ENCODE assay signal across 9 mouse cellular contexts in genomic region chr6:145793109-145793593, GRCm38 (mm10). TPM values are rescaled to one million over a fixed set of nuclear protein-coding genes. Genes with fewer than 3 reads are reported as not detected.
DNase-seq lines count a peak whose midpoint lies in the region; ATAC-seq lines count a peak whose summit lies in the region.
"Had no signal": no experiment of that assay in that cellular context is flagged by ENCODE, and none has a peak within 500 bp of the region (broad histone marks: within the 10 kb centered on the region; RNA-seq: fewer than 3 reads in every experiment).

No protein-coding gene starts in this region.

- ATAC-seq in forebrain, embryonic 14.5 days, result peak; percentile 57
- ATAC-seq in hematopoietic stem cell, adult 5-6 weeks (replicated peaks in 1 of 2; ENCODE audit: insufficient read depth in 1 of 2, low FRiP score in 2 of 2, low TSS enrichment in 1 of 2, low read depth in 1 of 2, poor library complexity in 2 of 2, severe bottlenecking in 2 of 2), result peak; percentile 81 to 86
- ATAC-seq in stomach, embryonic 14.5 days (ENCODE audit: insufficient number of reproducible peaks, insufficient read depth, low FRiP score, low read depth), result peak; percentile 62; the same call in 1 of the 2 replicates

- WGBS in forebrain, embryonic 14.5 days, result 19% methylated on average over 4 of the region's 4 CpGs
- 8% methylated on average over 4 of the region's 4 CpGs for WGBS in stomach, embryonic 14.5 days

- H3K9me3 ChIP-seq in forebrain, embryonic 14.5 days (replicated peaks; ENCODE audit: control insufficient read depth, low read length), result no peaks in the 10 kb centered on the region
- no peaks in the 10 kb centered on the region for H3K9me3 ChIP-seq in stomach, embryonic 14.5 days (ENCODE audit: control insufficient read depth, low read depth, low read length)
- H3K9me3 ChIP-seq: embryonic facial prominence, embryonic 12.5 days had no signal

- H3K4me2 ChIP-seq in forebrain, embryonic 14.5 days (ENCODE audit: low read length), result no peak overlapping the region
- no peak overlapping the region for H3K4me2 ChIP-seq in stomach, embryonic 14.5 days (replicated peaks; ENCODE audit: low read depth, low read length)
- H3K4me2 ChIP-seq: embryonic facial prominence, embryonic 12.5 days had no signal

- no peaks in the 10 kb centered on the region for H3K27me3 ChIP-seq in forebrain, embryonic 14.5 days (replicated peaks; ENCODE audit: control insufficient read depth, insufficient read depth, low read length)
- H3K27me3 ChIP-seq in stomach, embryonic 14.5 days (ENCODE audit: control insufficient read depth, insufficient read depth, low read length), result no peaks in the 10 kb centered on the region
- H3K27me3 ChIP-seq: embryonic facial prominence, embryonic 12.5 days had no signal

- H3K36me3 ChIP-seq in forebrain, embryonic 14.5 days (ENCODE audit: control insufficient read depth, insufficient read depth, low read length), result no peaks in the 10 kb centered on the region
- no peaks in the 10 kb centered on the region for H3K36me3 ChIP-seq in stomach, embryonic 14.5 days (ENCODE audit: control insufficient read depth, insufficient read depth, low read length)
- H3K36me3 ChIP-seq: embryonic facial prominence, embryonic 12.5 days had no signal

- H3K27ac ChIP-seq in forebrain, embryonic 14.5 days (ENCODE audit: low read depth, low read length), result no peak overlapping the region
- peak overlapping the region; percentile 67; the same call in 1 of the 2 replicates for H3K27ac ChIP-seq in stomach, embryonic 14.5 days (ENCODE audit: low read length)
- H3K27ac ChIP-seq: embryonic facial prominence, embryonic 12.5 days had no signal

- no peak overlapping the region for H3K4me3 ChIP-seq in forebrain, embryonic 14.5 days (ENCODE audit: low read depth, low read length)
- no peak overlapping the region for H3K4me3 ChIP-seq in stomach, embryonic 14.5 days (ENCODE audit: low read depth, low read length)
- H3K4me3 ChIP-seq: embryonic facial prominence, embryonic 12.5 days had no signal

- H3K4me1 ChIP-seq in forebrain, embryonic 14.5 days (ENCODE audit: control insufficient read depth, insufficient read depth, low read length), result no peaks in the 10 kb centered on the region; the same call in 1 of the 2 replicates
- H3K4me1 ChIP-seq in stomach, embryonic 14.5 days (ENCODE audit: control insufficient read depth, insufficient read depth, low read length), result peaks cover 26% of the 10 kb centered on the region

- peak; percentile 49 for DNase-seq in ovary, postnatal 14 days (ENCODE audit: low spot score)
- no peak for DNase-seq in ovary, postnatal 10 days (ENCODE audit: low spot score)
- peak; percentile 86 for DNase-seq in brain, adult 2 months (ENCODE audit: low read depth, low spot score)
- peak; percentile 80 for DNase-seq in forebrain, embryonic 14.5 days (ENCODE audit: low spot score)
- DNase-seq in layer of hippocampus, adult 9-10 months (ENCODE audit: low spot score), result peak; percentile 76
- DNase-seq in lung, postnatal 25 days (ENCODE audit: low spot score), result peak; percentile 78

- H3K9ac ChIP-seq in forebrain, embryonic 14.5 days (ENCODE audit: low read length), result no peak overlapping the region
- H3K9ac ChIP-seq in stomach, embryonic 14.5 days (replicated peaks; ENCODE audit: low read depth, low read length), result no peak overlapping the region
- H3K9ac ChIP-seq: embryonic facial prominence, embryonic 12.5 days had no signal

RNA-seq across cellular contexts. Expression of gene Rassf8, which starts 46.6 kb away (rescaled TPM):
- 2.4 and 2.5 TPM in 2 replicates for polyA plus RNA-seq in forebrain, embryonic 14.5 days (2014; fragmentation: Nextera tagmentation; extraction: Ambion mirVana)
- total RNA-seq in hematopoietic stem cell, adult 5-6 weeks (2017), result 9.4 and 17.6 TPM in 2 replicates
- polyA plus RNA-seq in stomach, embryonic 14.5 days (2014; fragmentation: Nextera tagmentation; extraction: Ambion mirVana), result 10.5 and 11.4 TPM in 2 replicates
